Mouse (Mus musculus) heart, embryonic 12.5 days (tissue): Measurements from ENCODE around the gene Fam3c. TPM values are rescaled to one million over a fixed set of nuclear protein-coding genes. Genes with fewer than 3 reads are reported as not detected.

Experiments used
- ATAC-seq: fragments of 200-750 bp; cut with Nextera tagmentation; 2 replicates; pipeline ENCODE4 v1.8.0; 2017; ENCODE audit warnings: moderate TSS enrichment, moderate library complexity; ENCODE audit not compliant: insufficient number of reproducible peaks, low FRiP score
- H3K27ac ChIP-seq: fragments of 300-500 bp; sonication (generic); 2 replicates; pipeline ENCODE4 v1.5.1; 2016; ENCODE audit warnings: mild to moderate bottlenecking, moderate library complexity; ENCODE audit not compliant: poor library complexity, severe bottlenecking
- H3K27me3 ChIP-seq: fragments of 300-500 bp; sonication (generic); replicated peaks from 2 replicates; pipeline ENCODE4 v1.6.1; 2016; ENCODE audit warnings: mild to moderate bottlenecking, moderate library complexity
- H3K36me3 ChIP-seq: fragments of 300-500 bp; sonication (generic); 2 replicates; pipeline ENCODE4 v1.6.1; 2016; ENCODE audit warnings: mild to moderate bottlenecking, moderate library complexity
- H3K4me1 ChIP-seq: fragments of 300-500 bp; sonication (generic); replicated peaks from 2 replicates; pipeline ENCODE4 v1.6.1; 2016; ENCODE audit warnings: mild to moderate bottlenecking
- H3K4me2 ChIP-seq: fragments of 300-500 bp; sonication (generic); 2 replicates; pipeline ENCODE4 v1.6.1; 2016; ENCODE audit warnings: mild to moderate bottlenecking, moderate library complexity
- H3K4me3 ChIP-seq: fragments of 300-500 bp; sonication (generic); 2 replicates; pipeline ENCODE4 v1.5.1; 2016; ENCODE audit warnings: mild to moderate bottlenecking
- H3K9ac ChIP-seq: fragments of 300-500 bp; sonication (generic); 2 replicates; pipeline ENCODE4 v1.6.1; 2016; ENCODE audit warnings: mild to moderate bottlenecking, moderate library complexity
- H3K9me3 ChIP-seq: fragments of 300-500 bp; sonication (generic); replicated peaks from 2 replicates; pipeline ENCODE4 v1.6.1; 2016; ENCODE audit warnings: mild to moderate bottlenecking, moderate library complexity
- WGBS: fragments of 180-500 bp; shearing (Covaris S2); methylation state at CpG from one replicate; pipeline ENCODE4 v1.1.7; 2016; 5-methylcytosine and 5-hydroxymethylcytosine counted together
- polyA plus RNA-seq: library from polyadenylated mRNA; unstranded; fragments of >200 nt; fragmentation: Nextera tagmentation; extraction: Ambion mirVana; gene quantifications from 2 replicates; pipeline ENCODE4 v1.2.1, GENCODE M21; 2016

The Fam3c gene
- polyA plus RNA-seq, 1 experiment from 2014 or later: 56.2 TPM

DNA sequence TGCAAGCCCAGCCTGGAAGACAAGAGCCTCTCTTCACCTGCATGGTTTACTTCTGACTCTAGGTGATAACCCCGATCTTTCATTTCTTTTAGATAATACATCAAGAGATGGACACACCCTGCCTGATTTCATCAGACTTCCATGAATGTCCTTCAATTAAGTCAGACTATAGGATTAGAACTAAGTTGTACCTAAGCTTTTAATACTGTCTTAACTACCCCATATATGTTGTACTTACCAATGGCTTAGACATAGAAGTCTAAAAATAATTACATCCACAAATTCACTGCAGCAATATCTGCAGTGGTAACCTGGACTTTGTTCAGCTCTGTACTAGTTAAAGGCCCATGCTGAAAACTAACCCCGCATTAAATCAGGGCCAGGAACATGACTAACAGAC is 23.5 kb downstream of the Fam3c start:
- Histone ChIP-seq H3K9ac (no peak overlapping the region), H3K36me3 (peaks cover 13% of the 10 kb centered on the region), H3K27me3 (no peaks in the 10 kb centered on the region), H3K4me1 (0 out of 2 replicates have a peak, but pooled peaks cover 6% of the 10 kb centered on the region), H3K4me3 (no peak overlapping the region), H3K9me3 (no peaks in the 10 kb centered on the region), H3K4me2 (no peak overlapping the region), H3K27ac (no peak overlapping the region)
- ATAC-seq: no peak
- 86% methylated on average over 2 of the region's 2 CpGs for WGBS

DNA sequence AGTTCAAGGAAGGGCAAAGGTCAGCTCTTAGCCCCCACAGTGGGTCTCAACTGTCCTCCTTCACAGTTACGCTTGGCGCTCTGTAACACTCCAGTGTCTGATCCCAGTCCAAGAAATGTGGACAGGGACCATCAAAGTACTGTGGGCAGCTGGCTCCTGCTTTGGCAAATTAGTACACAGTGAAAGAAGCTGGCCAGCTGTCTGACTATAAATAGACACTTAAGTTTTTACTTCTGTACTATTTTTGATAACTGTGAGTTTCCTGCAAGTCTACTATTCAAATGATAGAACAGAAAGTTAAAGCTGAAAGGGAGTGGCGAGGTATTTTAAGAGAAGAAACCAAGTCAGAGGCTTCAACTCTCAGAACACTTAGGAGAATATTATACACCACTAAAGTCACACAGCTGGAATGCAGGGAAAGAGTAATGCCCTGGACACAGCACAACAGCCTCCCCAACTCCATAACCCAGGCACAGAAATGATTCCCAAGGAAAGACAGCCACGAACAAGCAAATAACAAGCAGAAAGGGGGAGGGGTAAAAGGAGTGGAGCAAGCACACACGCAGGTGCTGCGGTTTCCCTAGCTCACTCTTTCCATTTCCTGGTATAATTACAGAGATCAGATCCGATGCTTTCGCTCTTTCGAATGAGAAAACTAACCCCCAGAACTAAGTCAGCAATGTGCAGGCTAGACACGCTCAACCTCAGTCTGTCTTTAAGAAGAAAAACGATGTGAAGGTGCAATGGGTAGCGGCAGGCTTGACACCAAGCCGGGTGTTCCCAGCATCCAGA is 25.7 kb downstream of the Fam3c start:
- 0 out of 2 replicates have a peak, but pooled peaks cover 9% of the 10 kb centered on the region for H3K4me1 ChIP-seq
- peaks cover 6% of the 10 kb centered on the region for H3K36me3 ChIP-seq
- H3K4me2 ChIP-seq: no peak overlapping the region
- H3K27ac ChIP-seq: no peak overlapping the region
- no peak overlapping the region for H3K4me3 ChIP-seq
- H3K27me3 ChIP-seq: no peaks in the 10 kb centered on the region
- H3K9me3 ChIP-seq: no peaks in the 10 kb centered on the region
- WGBS: 86% methylated on average over 13 of the region's 13 CpGs
- H3K9ac ChIP-seq: no peak overlapping the region
- no peak for ATAC-seq

DNA sequence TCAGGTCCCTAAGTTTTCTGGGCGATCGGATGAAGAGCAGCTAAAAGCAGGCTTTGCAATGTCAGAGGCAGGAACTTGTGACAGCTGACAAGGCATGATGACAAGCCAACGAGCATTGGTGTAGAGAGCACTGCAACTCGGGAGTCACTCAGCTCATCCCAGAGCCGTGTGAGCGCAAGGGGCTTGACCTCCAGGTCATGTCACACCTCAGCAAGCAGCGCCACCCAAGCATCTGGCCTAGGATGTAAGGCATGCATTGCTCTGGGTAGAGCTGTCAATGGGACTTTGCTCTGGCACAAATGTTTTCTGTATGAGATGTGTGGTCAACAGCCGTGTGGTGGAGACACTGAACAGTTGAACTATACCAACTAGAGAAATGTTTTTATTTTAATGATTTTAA is 28.1 kb downstream of the Fam3c start:
- Histone ChIP-seq H3K4me2 (no peak overlapping the region), H3K4me3 (no peak overlapping the region), H3K27ac (no peak overlapping the region), H3K27me3 (no peaks in the 10 kb centered on the region), H3K9me3 (no peaks in the 10 kb centered on the region), H3K36me3 (peaks cover 19% of the 10 kb centered on the region), H3K4me1 (0 out of 2 replicates have a peak, but pooled peaks cover 9% of the 10 kb centered on the region), H3K9ac (no peak overlapping the region)
- ATAC-seq: no peak
- 51% methylated on average over 8 of the region's 8 CpGs for WGBS

DNA sequence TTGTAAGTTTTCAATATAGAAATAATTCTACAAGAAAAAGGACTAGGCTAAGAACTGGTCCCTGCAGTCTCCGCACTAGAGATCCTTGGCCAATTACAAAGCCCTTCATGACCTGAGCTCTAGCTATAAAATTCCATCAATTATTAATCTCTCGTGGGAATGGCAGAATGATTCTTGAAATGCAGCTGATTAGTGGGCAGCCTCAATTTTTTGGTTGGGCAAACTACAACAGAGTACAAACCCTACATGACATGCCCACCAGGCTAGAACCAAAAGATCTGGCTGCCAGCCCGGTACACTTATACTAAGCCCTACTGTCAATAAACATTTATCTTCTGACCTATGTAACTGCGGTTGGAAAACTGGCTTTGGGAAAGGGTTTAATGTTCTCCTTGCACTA is 29.0 kb downstream of the Fam3c start:
- 70% methylated on average over 4 of the region's 4 CpGs for WGBS
- H3K27ac ChIP-seq: no peak overlapping the region

DNA sequence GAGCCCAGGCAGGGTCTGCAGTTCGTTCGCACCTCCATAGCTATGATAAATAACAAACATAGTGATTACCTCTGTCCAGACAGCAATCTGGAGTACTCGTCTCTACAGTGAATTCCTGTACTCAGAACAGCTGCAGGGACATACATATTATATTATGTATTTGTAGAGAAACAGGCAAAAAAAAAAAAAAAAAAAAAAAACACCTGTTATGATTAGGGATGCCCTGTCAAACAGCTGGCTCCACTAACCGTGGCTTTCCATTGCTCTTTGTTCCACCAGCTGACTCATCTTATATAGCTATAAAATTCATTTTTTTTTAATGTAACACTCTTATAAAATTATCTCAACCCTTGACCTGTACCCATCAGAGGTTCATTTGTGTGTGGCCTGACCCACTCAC is 29.8 kb downstream of the Fam3c start:
- ATAC-seq: no peak
- Histone ChIP-seq H3K4me3 (no peak overlapping the region), H3K9me3 (no peaks in the 10 kb centered on the region), H3K4me1 (0 out of 2 replicates have a peak, but pooled peaks cover 9% of the 10 kb centered on the region), H3K9ac (no peak overlapping the region), H3K27ac (no peak overlapping the region), H3K4me2 (no peak overlapping the region), H3K27me3 (no peaks in the 10 kb centered on the region), H3K36me3 (peaks cover 19% of the 10 kb centered on the region)
- 77% methylated on average over 4 of the region's 4 CpGs for WGBS

More for the DNA sequence above, 29.0 kb downstream of the Fam3c start:
- Histone ChIP-seq H3K4me3 (no peak overlapping the region), H3K4me1 (0 out of 2 replicates have a peak, but pooled peaks cover 9% of the 10 kb centered on the region), H3K36me3 (peaks cover 19% of the 10 kb centered on the region), H3K9me3 (no peaks in the 10 kb centered on the region), H3K27me3 (no peaks in the 10 kb centered on the region), H3K4me2 (no peak overlapping the region), H3K9ac (no peak overlapping the region)
- no peak for ATAC-seq

GRCm38 (mm10) chr6:22325364-22326072 is 30.5 kb downstream of the Fam3c start:
- H3K4me3 ChIP-seq: no peak overlapping the region
- H3K9me3 ChIP-seq: no peaks in the 10 kb centered on the region
- no peaks in the 10 kb centered on the region for H3K27me3 ChIP-seq
- WGBS: 62% methylated on average over 13 of the region's 13 CpGs
- peaks cover 26% of the 10 kb centered on the region for H3K36me3 ChIP-seq
- 0 out of 2 replicates have a peak, but pooled peaks cover 9% of the 10 kb centered on the region for H3K4me1 ChIP-seq
- ATAC-seq: no peak
- H3K4me2 ChIP-seq: no peak overlapping the region
- no peak overlapping the region for H3K27ac ChIP-seq
- no peak overlapping the region for H3K9ac ChIP-seq

DNA sequence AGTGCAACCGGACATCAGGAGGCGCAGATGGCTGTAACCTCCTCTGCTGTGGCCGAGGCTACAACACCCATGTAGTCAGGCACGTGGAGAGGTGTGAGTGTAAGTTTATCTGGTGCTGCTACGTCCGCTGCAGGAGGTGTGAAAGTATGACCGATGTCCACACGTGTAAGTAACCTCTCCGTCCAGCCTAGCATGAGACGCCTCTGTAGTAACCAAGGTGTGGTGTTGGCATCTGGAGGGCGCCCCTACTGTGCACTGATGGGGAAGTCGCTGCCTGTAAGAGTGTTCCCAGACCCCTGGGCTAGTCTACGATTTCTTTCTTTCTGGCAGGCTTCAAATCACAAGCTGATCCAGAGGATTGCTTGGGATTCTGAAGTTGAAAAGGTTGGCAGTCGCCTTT is 58.0 kb downstream of the Fam3c start:
- Histone ChIP-seq H3K4me3 (no peak overlapping the region), H3K36me3 (no peaks in the 10 kb centered on the region), H3K4me1 (peaks cover 5% of the 10 kb centered on the region), H3K9me3 (no peaks in the 10 kb centered on the region), H3K9ac (no peak overlapping the region), H3K27ac (no peak overlapping the region), H3K27me3 (peaks cover 3% of the 10 kb centered on the region; the same call in 1 of the 2 replicates), H3K4me2 (peak overlapping the region; percentile 19; the same call in 1 of the 2 replicates)
- 34% methylated on average over 14 of the region's 14 CpGs for WGBS
- ATAC-seq: no peak

DNA sequence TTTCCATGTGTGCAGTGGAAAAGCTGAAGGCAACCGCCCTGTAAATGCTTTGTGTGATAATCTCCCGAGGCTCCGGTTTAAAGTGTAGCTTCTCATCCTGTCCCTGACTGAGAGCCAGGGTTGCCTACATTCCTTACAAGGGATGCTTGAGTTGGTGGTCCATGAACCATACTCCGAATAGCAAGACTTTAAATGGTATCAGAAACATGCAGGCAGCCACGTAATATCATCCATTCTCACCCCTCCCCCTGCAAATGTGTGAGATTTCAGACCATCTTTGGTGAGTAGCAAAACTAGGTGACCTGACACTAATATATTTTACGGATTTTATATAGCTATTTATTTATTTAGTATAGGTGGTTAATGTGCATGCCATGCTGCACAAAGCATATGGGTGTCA is 59.0 kb downstream of the Fam3c start:
- H3K9ac ChIP-seq: no peak overlapping the region
- WGBS: 66% methylated on average over 6 of the region's 6 CpGs
- H3K27ac ChIP-seq: no peak overlapping the region
- ATAC-seq: no peak
- peaks cover 5% of the 10 kb centered on the region for H3K4me1 ChIP-seq
- H3K27me3 ChIP-seq: peaks cover 3% of the 10 kb centered on the region; the same call in 1 of the 2 replicates
- H3K4me3 ChIP-seq: no peak overlapping the region
- no peaks in the 10 kb centered on the region for H3K9me3 ChIP-seq
- no peaks in the 10 kb centered on the region for H3K36me3 ChIP-seq
- no peak overlapping the region for H3K4me2 ChIP-seq

DNA sequence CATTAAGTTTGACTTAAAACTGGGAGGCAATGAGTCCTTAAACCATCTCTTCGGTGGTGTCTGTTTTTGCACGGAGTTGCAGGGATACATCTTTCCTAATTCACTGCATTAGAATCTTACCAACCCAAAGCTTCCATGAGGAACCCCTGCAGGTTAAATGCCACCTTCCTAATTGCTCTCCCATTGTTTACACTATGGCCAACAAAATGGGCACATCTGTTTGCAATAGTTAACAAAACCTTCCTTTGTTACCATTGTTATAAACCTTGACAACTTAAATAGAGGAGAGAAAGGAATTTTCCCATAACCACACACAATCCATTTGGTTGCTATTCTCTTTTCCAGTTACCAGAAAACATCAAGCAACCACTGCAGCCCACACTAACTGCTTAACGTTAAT is 62.1 kb downstream of the Fam3c start:
- Histone ChIP-seq H3K9me3 (no peaks in the 10 kb centered on the region), H3K36me3 (no peaks in the 10 kb centered on the region), H3K27me3 (peaks cover 19% of the 10 kb centered on the region), H3K4me1 (peaks cover 13% of the 10 kb centered on the region), H3K4me2 (no peak overlapping the region), H3K4me3 (no peak overlapping the region), H3K27ac (no peak overlapping the region), H3K9ac (no peak overlapping the region)
- 69% methylated on average over 3 of the region's 3 CpGs for WGBS
- no peak for ATAC-seq

DNA sequence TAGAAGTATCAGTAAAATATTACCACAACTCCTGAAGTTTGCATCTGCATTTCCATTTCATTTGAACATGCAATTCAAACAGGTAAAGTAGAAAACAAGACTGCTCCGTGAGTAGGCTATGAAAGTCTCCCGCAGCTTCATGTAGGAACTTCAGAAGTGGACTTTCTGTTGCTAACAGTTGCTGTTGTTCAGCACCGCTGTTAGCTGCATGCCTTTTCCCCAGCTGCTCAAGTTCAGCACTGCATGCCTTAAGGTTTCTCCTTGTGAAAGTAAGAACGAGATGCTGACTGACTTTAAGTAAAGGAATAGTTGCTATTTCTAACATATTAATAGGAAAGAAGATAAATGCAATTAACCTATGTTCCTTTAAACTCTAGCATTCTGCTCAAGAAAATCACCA is 64.0 kb downstream of the Fam3c start:
- H3K4me2 ChIP-seq: no peak overlapping the region
- peaks cover 37% of the 10 kb centered on the region for H3K27me3 ChIP-seq
- no peak for ATAC-seq
- no peak overlapping the region for H3K27ac ChIP-seq
- H3K4me1 ChIP-seq: peaks cover 21% of the 10 kb centered on the region
- H3K9ac ChIP-seq: no peak overlapping the region
- no peaks in the 10 kb centered on the region for H3K9me3 ChIP-seq
- no peaks in the 10 kb centered on the region for H3K36me3 ChIP-seq
- 33% methylated on average over 4 of the region's 4 CpGs for WGBS
- H3K4me3 ChIP-seq: no peak overlapping the region

DNA sequence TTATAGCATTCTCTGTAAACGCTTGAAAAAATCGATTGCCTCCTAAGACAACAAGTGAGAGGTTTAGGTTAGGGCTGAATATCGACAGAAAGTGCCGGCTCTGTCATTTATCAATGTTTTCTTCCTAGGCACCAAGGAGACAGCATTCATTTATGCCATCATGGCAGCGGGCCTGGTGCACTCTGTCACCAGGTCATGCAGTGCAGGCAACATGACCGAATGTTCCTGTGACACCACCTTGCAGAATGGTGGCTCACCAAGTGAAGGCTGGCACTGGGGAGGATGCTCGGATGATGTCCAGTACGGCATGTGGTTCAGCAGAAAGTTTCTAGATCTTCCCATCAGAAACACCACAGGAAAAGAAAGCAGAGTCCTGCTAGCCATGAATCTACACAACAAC is 65.3 kb downstream of the Fam3c start:
- ATAC-seq: no peak
- Histone ChIP-seq H3K4me3 (no peak overlapping the region), H3K4me1 (peaks cover 21% of the 10 kb centered on the region), H3K9ac (no peak overlapping the region), H3K27ac (no peak overlapping the region), H3K36me3 (no peaks in the 10 kb centered on the region), H3K4me2 (no peak overlapping the region), H3K27me3 (peaks cover 40% of the 10 kb centered on the region), H3K9me3 (no peaks in the 10 kb centered on the region)
- WGBS: 65% methylated on average over 8 of the region's 8 CpGs
